Comparison of ENCODE assay signal across 8 mouse cellular contexts in the genomic region with DNA sequence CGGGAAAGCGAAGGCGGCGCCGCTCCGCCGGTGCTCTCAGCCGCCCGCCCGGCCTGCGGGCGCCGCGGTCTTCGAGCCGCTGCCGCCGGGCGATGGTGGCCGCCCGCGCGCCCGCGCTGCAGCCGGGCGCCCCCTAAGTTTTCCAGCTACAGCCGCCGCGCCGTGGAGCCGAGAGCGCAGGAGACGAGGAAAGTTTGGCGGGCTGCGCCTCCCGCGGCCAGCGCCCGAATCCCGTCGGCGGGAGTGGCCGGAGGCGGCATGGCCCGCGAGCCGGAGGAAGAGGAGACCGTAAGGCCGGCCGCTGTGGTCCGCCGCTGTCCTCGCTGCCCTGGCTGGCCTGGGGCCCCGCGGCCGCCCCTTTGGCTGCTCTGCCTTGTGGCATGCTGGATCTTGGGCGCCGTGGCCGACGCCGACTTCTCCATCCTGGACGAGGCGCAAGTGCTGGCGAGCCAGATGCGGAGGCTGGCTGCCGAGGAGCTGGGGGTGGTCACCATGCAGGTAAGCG. TPM values are rescaled to one million over a fixed set of nuclear protein-coding genes. Genes with fewer than 3 reads are reported as not detected.
DNase-seq lines count a peak whose midpoint lies in the region; ATAC-seq and TF ChIP-seq lines count a peak whose summit lies in the region.

No protein-coding gene starts in this region.

- H3K79me2 ChIP-seq in liver, adult 2 months (ENCODE audit: control insufficient read depth, insufficient read depth, low read length) = no peaks in the 10 kb centered on the region
- H3K79me2 ChIP-seq in myocyte (ENCODE audit: control insufficient read depth, insufficient read depth) = no peaks in the 10 kb centered on the region

- TF ChIP-seq POLR2A in liver, adult 2 months (IDR thresholded peaks at IDR 0.05; ENCODE audit: extremely low read depth, insufficient read depth, low read length) = no peak
- TF ChIP-seq POLR2A in myocyte (IDR thresholded peaks at IDR 0.05; ENCODE audit: insufficient read length, low read depth) = no peak

- TF ChIP-seq CTCF in liver, adult 2 months (IDR thresholded peaks at IDR 0.05; ENCODE audit: low read depth, low read length) = no peak

- WGBS in liver, adult 2 months = 3% methylated on average over 68 of the region's 68 CpGs

- peak overlapping the region; percentile 79 for H3K4me3 ChIP-seq in liver, adult 2 months (ENCODE audit: insufficient read depth, low read depth, low read length)
- peak overlapping the region; percentile 37 for H3K4me3 ChIP-seq in myocyte

- H3K36me3 ChIP-seq in liver, adult 2 months (ENCODE audit: control insufficient read depth, insufficient read depth, low read length) = no peaks in the 10 kb centered on the region
- no peaks in the 10 kb centered on the region for H3K36me3 ChIP-seq in myocyte (ENCODE audit: control insufficient read depth, insufficient read depth)

- H3K27ac ChIP-seq in liver, adult 2 months (replicated peaks; ENCODE audit: insufficient read depth, low read depth, low read length) = peak overlapping the region; percentile 10; the same call in 1 of the 2 replicates

- DNase-seq in embryo, embryonic 10 days (ENCODE audit: low spot score) = peak; percentile 62
- DNase-seq in embryo, embryonic 9.5 days (ENCODE audit: extremely low spot score) = no peak
- peak; percentile 24 to 57 for DNase-seq in cerebellum, postnatal 4 days (ENCODE audit: low spot score in 2 of 2)
- peak; percentile 50 to 70 for DNase-seq in gastrocnemius, postnatal 4 days (ENCODE audit: low spot score in 2 of 2)
- DNase-seq in kidney, adult 11 months = peak; percentile 48
- DNase-seq in liver, adult 2 months (ENCODE audit: extremely low read depth, low read depth, low spot score) = no peak

- H3K4me2 ChIP-seq in myocyte (ENCODE audit: low read depth) = peak overlapping the region; percentile 85

- peaks cover 10% of the 10 kb centered on the region; the same call in 1 of the 2 replicates for H3K27me3 ChIP-seq in liver, adult 2 months (ENCODE audit: control insufficient read depth, insufficient read depth, low read length)
- H3K27me3 ChIP-seq in myocyte (ENCODE audit: control insufficient read depth, insufficient read depth, insufficient read length) = no peaks in the 10 kb centered on the region

- peak overlapping the region; percentile 63 for H3ac ChIP-seq in myocyte (ENCODE audit: control insufficient read depth, insufficient read length)

- H3K4me1 ChIP-seq in liver, adult 2 months (ENCODE audit: control insufficient read depth, insufficient read depth, low read length) = no peaks in the 10 kb centered on the region

- ATAC-seq in megakaryocyte-erythroid progenitor cell, adult 5-6 weeks (replicated peaks; ENCODE audit: low FRiP score, low TSS enrichment, poor library complexity, severe bottlenecking) = no peak

- H3K9ac ChIP-seq in liver, adult 2 months (ENCODE audit: low read depth, low read length) = peak overlapping the region; percentile 68

TF ChIP-seq in myocyte, 11 proteins besides CTCF, POLR2A, EP300 and RAD21:
- TF ChIP-seq MYOG (IDR thresholded peaks at IDR 0.05; ENCODE audit: control insufficient read depth in 1 of 3, insufficient read depth in 1 of 3, insufficient read length in 2 of 3, low read depth in 2 of 3) (no peak), E2F4 (IDR thresholded peaks at IDR 0.05; ENCODE audit: insufficient read depth) (no peak), CEBPB (IDR thresholded peaks at IDR 0.05; ENCODE audit: insufficient read depth, poor library complexity, severe bottlenecking) (no peak), POLR2AphosphoS2 (IDR thresholded peaks at IDR 0.05; ENCODE audit: insufficient read length, low read depth) (no peak), USF1 (IDR thresholded peaks at IDR 0.05; ENCODE audit: low read depth) (no peak), TCF12 (IDR thresholded peaks at IDR 0.05; ENCODE audit: insufficient read depth, poor library complexity, severe bottlenecking) (no peak), REST (IDR thresholded peaks at IDR 0.05; ENCODE audit: insufficient read depth, insufficient read length) (no peak), SRF (IDR thresholded peaks at IDR 0.05; ENCODE audit: control insufficient read depth, insufficient read length, low read depth) (no peak), TCF3 (IDR thresholded peaks at IDR 0.05; ENCODE audit: insufficient read length, low read depth) (no peak), MYOD1 (IDR thresholded peaks at IDR 0.05; ENCODE audit: control insufficient read depth in 1 of 3, insufficient read length in 2 of 3, low read depth in 2 of 3) (no peak), MAX (IDR thresholded peaks at IDR 0.05; ENCODE audit: low read depth) (no peak)

RNA-seq across cellular contexts. Expression of a gene that starts 0.4 kb away (rescaled TPM):
- 10 to 100 TPM; 12.3 to 14.7 TPM for total RNA-seq in gastrocnemius, postnatal 4 days (2021)
- total RNA-seq in liver, adult 2 months (2014; rRNA removed) = 0.46 and 0.67 TPM in 2 replicates
- polyA plus RNA-seq in liver, adult 2 months (2012; rRNA removed) = 1.1 and 2.3 TPM in 2 replicates
- 3.9 TPM for polyA plus RNA-seq in myocyte (2012; fragmentation: generic; extraction: Trizol)
- total RNA-seq in megakaryocyte-erythroid progenitor cell, adult 5-6 weeks (2014; fragmentation: Nextera tagmentation) = 18.0 and 20.6 TPM in 2 replicates
- 6.4 and 10.9 TPM in 2 replicates for total RNA-seq in megakaryocyte-erythroid progenitor cell, adult 5-6 weeks (2017)

Comparison
In these comparisons a context has a peak if more than half of its experiments do, and no peak if none do; other contexts are left out.
1. DNase-seq: peak in embryo, embryonic 10 days (single experiment), cerebellum, postnatal 4 days (2 of 2), gastrocnemius, postnatal 4 days (2 of 2) and kidney, adult 11 months (single experiment); none in embryo, embryonic 9.5 days (single experiment) and liver, adult 2 months (single experiment).